Mouse (Mus musculus): ENCODE results near the gene Hdac7.

DNA sequence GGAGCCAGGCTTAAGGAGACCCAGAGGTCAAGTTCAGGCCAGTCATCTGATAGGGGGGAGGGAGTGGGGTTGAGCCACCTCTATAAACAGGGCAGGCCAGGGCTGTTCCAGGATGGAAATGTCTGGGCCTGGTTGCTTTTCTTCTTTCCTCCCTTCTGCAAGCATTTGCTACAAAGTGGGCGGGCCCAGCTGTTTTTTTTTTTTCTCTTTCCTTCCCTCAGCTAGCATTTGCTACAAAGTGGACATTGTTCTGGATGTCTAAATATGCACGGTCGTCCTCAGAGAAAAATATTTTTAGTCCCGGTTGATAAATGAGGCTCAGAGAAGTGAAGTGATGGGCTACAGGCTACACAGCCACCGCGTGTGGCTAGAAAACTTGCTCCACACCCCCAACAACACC is 89.8 kb downstream of the Hdac7 start:
- TF ChIP-seq MAZ (IDR thresholded peaks at IDR 0.05; ENCODE audit: low read depth, low read length), result no peak
- no peak for TF ChIP-seq TCF12 (IDR thresholded peaks at IDR 0.05; ENCODE audit: low read depth, low read length)

All from CH12.LX (cell line).